Comparison of ENCODE assay signal across 12 mouse cellular contexts in genomic region chr5:126769031-126769430, GRCm38 (mm10).
DNase-seq lines count a peak whose midpoint lies in the region; ATAC-seq and TF ChIP-seq lines count a peak whose summit lies in the region.
"Had no signal": no experiment of that assay in that cellular context is flagged by ENCODE, and none has a peak within 500 bp of the region (broad histone marks: within the 10 kb centered on the region; RNA-seq: fewer than 3 reads in every experiment).

No protein-coding gene starts in this region.

- 30% methylated on average over 11 of the region's 11 CpGs for WGBS in kidney, embryonic 15.5 days
- 35% methylated on average over 11 of the region's 11 CpGs for WGBS in kidney, embryonic 14.5 days
- 22% methylated on average over 11 of the region's 11 CpGs for WGBS in embryonic facial prominence, embryonic 13.5 days
- 9% methylated on average over 11 of the region's 11 CpGs for WGBS in hindbrain, embryonic 13.5 days
- 30% methylated on average over 11 of the region's 11 CpGs for whole genome bisulfite sequencing in neural tube, embryonic 12.5 days
- WGBS in intestine, postnatal 0 days: 29% methylated on average over 11 of the region's 11 CpGs

- H3K4me2 ChIP-seq in kidney, embryonic 15.5 days: peak overlapping the region; percentile 21
- H3K4me2 ChIP-seq in kidney, embryonic 14.5 days (replicated peaks; ENCODE audit: low read depth, low read length): no peak overlapping the region
- peak overlapping the region; percentile 14; the same call in 1 of the 2 replicates for H3K4me2 ChIP-seq in embryonic facial prominence, embryonic 13.5 days
- peak overlapping the region; percentile 54 for H3K4me2 ChIP-seq in hindbrain, embryonic 13.5 days
- peak overlapping the region; percentile 47 for H3K4me2 ChIP-seq in neural tube, embryonic 12.5 days (replicated peaks)
- no peak overlapping the region for H3K4me2 ChIP-seq in intestine, postnatal 0 days (replicated peaks; ENCODE audit: low read depth)
- H3K4me2 ChIP-seq: limb, embryonic 12.5 days; lung, embryonic 14.5 days had no signal

- H3K9me3 ChIP-seq in kidney, embryonic 15.5 days (replicated peaks): no peaks in the 10 kb centered on the region
- no peaks in the 10 kb centered on the region for H3K9me3 ChIP-seq in kidney, embryonic 14.5 days (ENCODE audit: control insufficient read depth, low read length)
- H3K9me3 ChIP-seq in embryonic facial prominence, embryonic 13.5 days: no peaks in the 10 kb centered on the region
- H3K9me3 ChIP-seq in hindbrain, embryonic 13.5 days: no peaks in the 10 kb centered on the region
- no peaks in the 10 kb centered on the region for H3K9me3 ChIP-seq in neural tube, embryonic 12.5 days
- H3K9me3 ChIP-seq in intestine, postnatal 0 days (ENCODE audit: control insufficient read depth): no peaks in the 10 kb centered on the region
- H3K9me3 ChIP-seq: limb, embryonic 12.5 days had no signal

- no peak for DNase-seq in heart, adult 9 months (ENCODE audit: low spot score in 2 of 2)
- no peak for DNase-seq in testis, postnatal 14 days (ENCODE audit: low spot score)
- DNase-seq: heart, adult 2 months; lung, embryonic 14.5 days; right cerebral cortex, postnatal 14 days had no signal

- no peaks in the 10 kb centered on the region for H3K4me1 ChIP-seq in kidney, embryonic 15.5 days
- H3K4me1 ChIP-seq in kidney, embryonic 14.5 days (ENCODE audit: control insufficient read depth, insufficient read depth, low read length): no peaks in the 10 kb centered on the region
- 0 out of 2 replicates have a peak, but pooled peaks cover 3% of the 10 kb centered on the region for H3K4me1 ChIP-seq in embryonic facial prominence, embryonic 13.5 days
- peaks cover 21% of the 10 kb centered on the region for H3K4me1 ChIP-seq in hindbrain, embryonic 13.5 days (replicated peaks)
- peaks cover 8% of the 10 kb centered on the region; the same call in 1 of the 2 replicates for H3K4me1 ChIP-seq in neural tube, embryonic 12.5 days
- H3K4me1 ChIP-seq in intestine, postnatal 0 days (replicated peaks; ENCODE audit: control insufficient read depth, insufficient read depth, low read length): no peaks in the 10 kb centered on the region
- H3K4me1 ChIP-seq: limb, embryonic 12.5 days had no signal

- no peak overlapping the region for H3K9ac ChIP-seq in kidney, embryonic 15.5 days
- H3K9ac ChIP-seq in kidney, embryonic 14.5 days (ENCODE audit: low read depth, low read length): no peak overlapping the region
- no peak overlapping the region for H3K9ac ChIP-seq in embryonic facial prominence, embryonic 13.5 days
- H3K9ac ChIP-seq in hindbrain, embryonic 13.5 days: peak overlapping the region; percentile 58
- H3K9ac ChIP-seq in neural tube, embryonic 12.5 days: no peak overlapping the region
- H3K9ac ChIP-seq in intestine, postnatal 0 days (ENCODE audit: low read depth, low read length): no peak overlapping the region
- H3K9ac ChIP-seq: limb, embryonic 12.5 days; lung, embryonic 14.5 days had no signal

- no peak for TF ChIP-seq CTCF in intestine, postnatal 0 days (IDR thresholded peaks at IDR 0.05; ENCODE audit: low read depth)

- H3K36me3 ChIP-seq in kidney, embryonic 15.5 days: no peaks in the 10 kb centered on the region
- no peaks in the 10 kb centered on the region for H3K36me3 ChIP-seq in kidney, embryonic 14.5 days (ENCODE audit: control insufficient read depth, insufficient read depth, low read length)
- no peaks in the 10 kb centered on the region for H3K36me3 ChIP-seq in embryonic facial prominence, embryonic 13.5 days
- H3K36me3 ChIP-seq in hindbrain, embryonic 13.5 days: no peaks in the 10 kb centered on the region
- H3K36me3 ChIP-seq in neural tube, embryonic 12.5 days: no peaks in the 10 kb centered on the region
- no peaks in the 10 kb centered on the region for H3K36me3 ChIP-seq in intestine, postnatal 0 days (ENCODE audit: control insufficient read depth, insufficient read depth)
- H3K36me3 ChIP-seq: limb, embryonic 12.5 days had no signal

- H3K4me3 ChIP-seq in kidney, embryonic 15.5 days (replicated peaks): no peak overlapping the region; the same call in 1 of the 2 replicates
- no peak overlapping the region for H3K4me3 ChIP-seq in kidney, embryonic 14.5 days (ENCODE audit: low read length)
- H3K4me3 ChIP-seq in embryonic facial prominence, embryonic 13.5 days: no peak overlapping the region
- peak overlapping the region; percentile 37 for H3K4me3 ChIP-seq in hindbrain, embryonic 13.5 days
- no peak overlapping the region for H3K4me3 ChIP-seq in neural tube, embryonic 12.5 days
- H3K4me3 ChIP-seq in intestine, postnatal 0 days (ENCODE audit: low read depth, low read length): no peak overlapping the region
- H3K4me3 ChIP-seq: heart, adult 2 months; limb, embryonic 12.5 days had no signal

- peaks cover 14% of the 10 kb centered on the region; the same call in 1 of the 2 replicates for H3K27me3 ChIP-seq in kidney, embryonic 15.5 days
- no peaks in the 10 kb centered on the region for H3K27me3 ChIP-seq in kidney, embryonic 14.5 days (ENCODE audit: control insufficient read depth, insufficient read depth, low read length)
- H3K27me3 ChIP-seq in embryonic facial prominence, embryonic 13.5 days: peaks cover 23% of the 10 kb centered on the region; the same call in 1 of the 2 replicates
- 0 out of 2 replicates have a peak, but pooled peaks cover 5% of the 10 kb centered on the region for H3K27me3 ChIP-seq in hindbrain, embryonic 13.5 days
- H3K27me3 ChIP-seq in neural tube, embryonic 12.5 days (replicated peaks): no peaks in the 10 kb centered on the region
- H3K27me3 ChIP-seq in intestine, postnatal 0 days (replicated peaks; ENCODE audit: control insufficient read depth, insufficient read depth, low read length): no peaks in the 10 kb centered on the region

- no peak overlapping the region for H3K27ac ChIP-seq in kidney, embryonic 15.5 days
- H3K27ac ChIP-seq in kidney, embryonic 14.5 days (ENCODE audit: low read depth, low read length): no peak overlapping the region
- no peak overlapping the region for H3K27ac ChIP-seq in embryonic facial prominence, embryonic 13.5 days
- no peak overlapping the region for H3K27ac ChIP-seq in hindbrain, embryonic 13.5 days
- no peak overlapping the region for H3K27ac ChIP-seq in neural tube, embryonic 12.5 days
- H3K27ac ChIP-seq in intestine, postnatal 0 days (ENCODE audit: low read depth, low read length): no peak overlapping the region
- H3K27ac ChIP-seq: heart, adult 2 months; limb, embryonic 12.5 days had no signal

- no peak for ATAC-seq in kidney, embryonic 15.5 days (replicated peaks; ENCODE audit: low FRiP score)
- no peak for ATAC-seq in kidney, embryonic 14.5 days (ENCODE audit: low FRiP score, low TSS enrichment)
- ATAC-seq in embryonic facial prominence, embryonic 13.5 days (ENCODE audit: insufficient number of reproducible peaks, insufficient read depth, low FRiP score, low TSS enrichment, low read depth): no peak
- ATAC-seq in hindbrain, embryonic 13.5 days (ENCODE audit: low FRiP score): no peak
- no peak for ATAC-seq in neural tube, embryonic 12.5 days (ENCODE audit: low FRiP score, low read depth)
- no peak for ATAC-seq in intestine, postnatal 0 days

Comparison
In these comparisons a context has a peak if more than half of its experiments do, and no peak if none do; other contexts are left out.
1. H3K4me2 ChIP-seq: peak in kidney, embryonic 15.5 days (single experiment), embryonic facial prominence, embryonic 13.5 days (single experiment), hindbrain, embryonic 13.5 days (single experiment) and neural tube, embryonic 12.5 days (single experiment); none in kidney, embryonic 14.5 days (single experiment) and intestine, postnatal 0 days (single experiment).